Mouse (Mus musculus): ENCODE results near the gene Nr2c2ap.

DNA sequence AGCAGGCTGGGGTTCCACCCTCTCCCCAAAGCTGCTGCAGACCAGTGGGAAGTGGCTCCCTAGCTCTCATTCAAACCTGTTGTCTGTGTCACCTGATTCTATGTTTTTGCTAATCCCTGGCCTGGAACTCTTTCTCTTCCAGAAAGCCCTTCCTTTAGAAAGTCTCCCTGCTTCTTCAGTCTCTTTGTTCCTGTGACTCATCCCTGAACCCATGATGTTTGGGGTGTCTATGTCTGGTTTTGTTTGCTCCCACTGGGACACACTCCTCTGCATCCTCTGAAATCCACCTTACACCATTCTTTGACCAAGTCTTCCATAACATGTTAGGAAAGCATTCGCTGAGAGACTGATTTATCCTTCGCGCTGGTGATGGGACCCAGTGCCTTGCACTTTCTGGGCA is 1.1 kb upstream of the Nr2c2ap start:
- TF ChIP-seq CTCF (IDR thresholded peaks at IDR 0.05) (no peak), EP300 (IDR thresholded peaks at IDR 0.05) (no peak)
